Mouse (Mus musculus): ENCODE results near the gene Tgfb2. TPM values are rescaled to one million over a fixed set of nuclear protein-coding genes. Genes with fewer than 3 reads are reported as not detected.

The Tgfb2 gene
- polyA plus RNA-seq, 1 experiment from 2014 or later, result 17.2 TPM

GRCm38 (mm10) chr1:186722299-186722698 is 16.5 kb upstream of the Tgfb2 start:
- Histone ChIP-seq H3K4me3 (ENCODE audit: low read depth, low read length) (no peak overlapping the region), H3K4me1 (replicated peaks; ENCODE audit: control insufficient read depth, insufficient read depth, low read length) (no peaks in the 10 kb centered on the region), H3K36me3 (ENCODE audit: control insufficient read depth, insufficient read depth, low read length) (no peaks in the 10 kb centered on the region), H3K9ac (ENCODE audit: low read length) (no peak overlapping the region), H3K27me3 (ENCODE audit: control insufficient read depth, insufficient read depth, low read length) (no peaks in the 10 kb centered on the region), H3K4me2 (ENCODE audit: low read depth, low read length, severe bottlenecking) (no peak overlapping the region), H3K9me3 (ENCODE audit: control insufficient read depth, low read length) (no peaks in the 10 kb centered on the region), H3K27ac (ENCODE audit: low read depth, low read length) (no peak overlapping the region)
- 82% methylated on average over 9 of the region's 9 CpGs for WGBS
- ATAC-seq (replicated peaks; ENCODE audit: low FRiP score) (peak; percentile 53; the same call in 1 of the 2 replicates), DNase-seq (ENCODE audit: low spot score) (no peak)

DNA sequence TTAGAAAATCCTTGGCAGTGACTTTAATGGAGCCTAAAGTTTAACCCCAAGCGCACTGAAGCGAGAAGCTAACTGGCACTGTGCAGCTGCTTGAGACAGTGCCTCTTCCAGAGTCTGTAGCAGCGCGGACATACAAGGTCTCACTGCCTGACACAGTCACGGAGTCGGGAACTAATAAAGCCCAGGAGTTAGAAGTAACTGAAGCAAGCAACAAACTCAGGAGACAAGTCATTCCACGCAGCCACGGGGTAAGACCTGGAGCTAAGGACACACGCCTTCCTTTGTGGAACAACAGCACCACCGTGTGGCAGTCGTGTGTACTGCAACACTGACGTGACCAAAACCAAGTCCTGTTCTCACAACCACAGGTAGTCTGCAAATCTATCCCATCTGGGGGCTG is 16.1 kb upstream of the Tgfb2 start:
- H3K9ac ChIP-seq (ENCODE audit: low read length), result no peak overlapping the region
- WGBS, result 40% methylated on average over 12 of the region's 12 CpGs
- no peak overlapping the region for H3K4me2 ChIP-seq (ENCODE audit: low read depth, low read length, severe bottlenecking)
- no peak overlapping the region for H3K27ac ChIP-seq (ENCODE audit: low read depth, low read length)
- H3K36me3 ChIP-seq (ENCODE audit: control insufficient read depth, insufficient read depth, low read length), result no peaks in the 10 kb centered on the region
- no peak overlapping the region for H3K4me3 ChIP-seq (ENCODE audit: low read depth, low read length)
- no peaks in the 10 kb centered on the region for H3K9me3 ChIP-seq (ENCODE audit: control insufficient read depth, low read length)
- no peaks in the 10 kb centered on the region for H3K4me1 ChIP-seq (replicated peaks; ENCODE audit: control insufficient read depth, insufficient read depth, low read length)
- DNase-seq (ENCODE audit: low spot score) (peak; percentile 91), ATAC-seq (replicated peaks; ENCODE audit: low FRiP score) (peak; percentile 67)
- no peaks in the 10 kb centered on the region for H3K27me3 ChIP-seq (ENCODE audit: control insufficient read depth, insufficient read depth, low read length)

DNA sequence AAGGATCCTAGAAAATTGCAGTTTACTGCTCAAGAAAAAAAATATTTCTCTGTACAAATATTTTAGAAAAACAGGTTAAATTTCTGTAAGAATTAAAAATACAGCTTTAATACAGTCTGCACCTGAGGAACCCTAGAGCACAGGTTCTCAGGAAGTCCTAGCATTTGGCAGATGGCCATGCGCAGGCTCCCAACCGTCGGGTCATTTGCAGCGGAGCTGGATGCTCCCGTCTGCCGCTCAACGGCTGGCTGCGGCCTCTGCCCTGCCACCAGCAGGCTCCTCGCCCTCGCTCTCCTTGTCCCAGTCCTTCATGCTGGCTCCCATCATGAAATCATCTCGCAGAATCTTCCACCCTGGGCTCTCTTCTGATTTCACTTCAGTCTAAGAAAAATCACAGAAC is 15.4 kb upstream of the Tgfb2 start:
- Histone ChIP-seq H3K4me2 (ENCODE audit: low read depth, low read length, severe bottlenecking) (no peak overlapping the region), H3K27me3 (ENCODE audit: control insufficient read depth, insufficient read depth, low read length) (no peaks in the 10 kb centered on the region), H3K27ac (ENCODE audit: low read depth, low read length) (no peak overlapping the region), H3K9ac (ENCODE audit: low read length) (no peak overlapping the region), H3K4me1 (replicated peaks; ENCODE audit: control insufficient read depth, insufficient read depth, low read length) (no peaks in the 10 kb centered on the region), H3K4me3 (ENCODE audit: low read depth, low read length) (no peak overlapping the region), H3K9me3 (ENCODE audit: control insufficient read depth, low read length) (no peaks in the 10 kb centered on the region), H3K36me3 (ENCODE audit: control insufficient read depth, insufficient read depth, low read length) (no peaks in the 10 kb centered on the region)
- WGBS, result 93% methylated on average over 11 of the region's 11 CpGs
- no peak for DNase-seq (ENCODE audit: low spot score)
- no peak for ATAC-seq (replicated peaks; ENCODE audit: low FRiP score)

GRCm38 (mm10) chr1:186719708-186720107 is 13.9 kb upstream of the Tgfb2 start:
- H3K27me3 ChIP-seq (ENCODE audit: control insufficient read depth, insufficient read depth, low read length), result no peaks in the 10 kb centered on the region
- no peaks in the 10 kb centered on the region for H3K36me3 ChIP-seq (ENCODE audit: control insufficient read depth, insufficient read depth, low read length)
- no peak overlapping the region for H3K9ac ChIP-seq (ENCODE audit: low read length)
- 93% methylated on average over 9 of the region's 9 CpGs for WGBS
- no peak overlapping the region for H3K4me3 ChIP-seq (ENCODE audit: low read depth, low read length)
- H3K9me3 ChIP-seq (ENCODE audit: control insufficient read depth, low read length), result no peaks in the 10 kb centered on the region
- H3K27ac ChIP-seq (ENCODE audit: low read depth, low read length), result no peak overlapping the region
- H3K4me2 ChIP-seq (ENCODE audit: low read depth, low read length, severe bottlenecking), result no peak overlapping the region
- H3K4me1 ChIP-seq (replicated peaks; ENCODE audit: control insufficient read depth, insufficient read depth, low read length), result no peaks in the 10 kb centered on the region
- no peak for DNase-seq (ENCODE audit: low spot score)
- ATAC-seq (replicated peaks; ENCODE audit: low FRiP score), result no peak

DNA sequence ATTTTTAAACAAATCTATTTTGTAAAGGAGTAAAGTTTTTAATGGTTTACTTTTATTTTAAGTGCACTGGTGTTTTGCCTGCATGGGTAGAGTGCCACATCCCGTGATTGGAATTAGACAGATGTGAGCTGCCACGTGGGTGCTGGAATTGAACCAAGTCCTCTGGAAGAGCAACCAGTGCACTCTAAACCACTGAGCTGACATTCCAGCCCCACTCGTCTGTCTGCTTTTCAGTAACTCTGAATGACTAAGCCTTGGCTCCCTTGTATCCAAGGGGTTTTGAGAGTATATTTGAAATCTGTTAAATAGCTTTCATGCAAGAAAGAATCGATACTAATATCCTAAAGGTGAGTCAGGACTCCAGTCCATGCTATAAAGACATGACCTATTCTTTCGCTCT is 13.1 kb upstream of the Tgfb2 start:
- Histone ChIP-seq H3K9ac (ENCODE audit: low read length) (no peak overlapping the region), H3K9me3 (ENCODE audit: control insufficient read depth, low read length) (no peaks in the 10 kb centered on the region), H3K4me2 (ENCODE audit: low read depth, low read length, severe bottlenecking) (no peak overlapping the region), H3K4me3 (ENCODE audit: low read depth, low read length) (no peak overlapping the region), H3K27me3 (ENCODE audit: control insufficient read depth, insufficient read depth, low read length) (no peaks in the 10 kb centered on the region), H3K36me3 (ENCODE audit: control insufficient read depth, insufficient read depth, low read length) (no peaks in the 10 kb centered on the region), H3K4me1 (replicated peaks; ENCODE audit: control insufficient read depth, insufficient read depth, low read length) (no peaks in the 10 kb centered on the region), H3K27ac (ENCODE audit: low read depth, low read length) (no peak overlapping the region)
- DNase-seq (ENCODE audit: low spot score), result no peak
- ATAC-seq (replicated peaks; ENCODE audit: low FRiP score), result no peak
- 92% methylated on average over 5 of the region's 5 CpGs for WGBS

- 89% methylated on average over 17 of the region's 17 CpGs for WGBS
- no peaks in the 10 kb centered on the region for H3K9me3 ChIP-seq (ENCODE audit: control insufficient read depth, low read length)
- H3K4me2 ChIP-seq (ENCODE audit: low read depth, low read length, severe bottlenecking), result no peak overlapping the region
- DNase-seq (ENCODE audit: low spot score) (no peak), ATAC-seq (replicated peaks; ENCODE audit: low FRiP score) (no peak)
- H3K4me3 ChIP-seq (ENCODE audit: low read depth, low read length), result no peak overlapping the region
- no peaks in the 10 kb centered on the region for H3K4me1 ChIP-seq (replicated peaks; ENCODE audit: control insufficient read depth, insufficient read depth, low read length)
- no peaks in the 10 kb centered on the region for H3K27me3 ChIP-seq (ENCODE audit: control insufficient read depth, insufficient read depth, low read length)
- H3K36me3 ChIP-seq (ENCODE audit: control insufficient read depth, insufficient read depth, low read length), result no peaks in the 10 kb centered on the region
- H3K27ac ChIP-seq (ENCODE audit: low read depth, low read length), result no peak overlapping the region
- no peak overlapping the region for H3K9ac ChIP-seq (ENCODE audit: low read length)
These were observed 9.4 kb upstream of the Tgfb2 start for GRCm38 (mm10) chr1:186714980-186715896.

GRCm38 (mm10) chr1:186714215-186714614 is 8.4 kb upstream of the Tgfb2 start:
- no peak for ATAC-seq (replicated peaks; ENCODE audit: low FRiP score)

DNA sequence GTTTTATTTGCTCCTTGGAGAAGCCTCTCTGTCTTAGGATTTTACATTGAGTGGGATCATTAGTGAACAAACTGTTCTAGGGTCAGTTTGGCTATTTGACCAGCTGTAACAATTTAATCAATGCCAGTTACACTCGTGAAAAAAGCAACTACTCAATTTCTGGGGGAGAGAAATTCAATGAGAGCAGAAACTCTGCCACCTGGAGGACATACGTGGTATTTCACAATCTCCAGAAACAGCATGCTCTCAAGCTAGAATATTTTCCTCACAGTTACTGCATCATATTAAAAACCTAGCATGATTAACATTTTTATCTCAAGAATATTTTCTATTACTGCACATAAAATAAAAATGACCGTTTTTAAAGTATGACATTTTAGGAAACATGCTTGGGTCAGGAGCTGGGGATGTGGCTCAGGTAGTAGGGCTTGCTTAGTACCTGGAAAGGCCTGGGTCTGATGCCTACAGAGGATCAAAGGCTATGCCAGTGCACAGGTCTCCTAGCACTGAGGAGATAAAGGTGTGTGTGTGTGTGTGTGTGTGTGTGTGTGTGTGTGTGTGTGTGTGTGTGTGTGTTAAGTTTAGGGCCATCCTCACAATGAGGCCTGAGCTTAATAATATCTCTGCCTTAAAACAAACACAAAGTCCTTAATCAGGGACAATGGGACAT is 7.1 kb upstream of the Tgfb2 start:
- Histone ChIP-seq H3K27ac (ENCODE audit: low read depth, low read length) (no peak overlapping the region), H3K4me1 (replicated peaks; ENCODE audit: control insufficient read depth, insufficient read depth, low read length) (no peaks in the 10 kb centered on the region), H3K27me3 (ENCODE audit: control insufficient read depth, insufficient read depth, low read length) (no peaks in the 10 kb centered on the region), H3K4me3 (ENCODE audit: low read depth, low read length) (no peak overlapping the region), H3K9ac (ENCODE audit: low read length) (no peak overlapping the region), H3K36me3 (ENCODE audit: control insufficient read depth, insufficient read depth, low read length) (no peaks in the 10 kb centered on the region), H3K9me3 (ENCODE audit: control insufficient read depth, low read length) (no peaks in the 10 kb centered on the region), H3K4me2 (ENCODE audit: low read depth, low read length, severe bottlenecking) (no peak overlapping the region)
- no peak for DNase-seq (ENCODE audit: low spot score)
- 6% methylated on average over 3 of the region's 3 CpGs for WGBS
- peak; percentile 57; the same call in 1 of the 2 replicates for ATAC-seq (replicated peaks; ENCODE audit: low FRiP score)

More at GRCm38 (mm10) chr1:186714215-186714614, 8.4 kb upstream of the Tgfb2 start:
- WGBS, result 84% methylated on average over 4 of the region's 4 CpGs
- Histone ChIP-seq H3K27me3 (ENCODE audit: control insufficient read depth, insufficient read depth, low read length) (no peaks in the 10 kb centered on the region), H3K36me3 (ENCODE audit: control insufficient read depth, insufficient read depth, low read length) (no peaks in the 10 kb centered on the region), H3K4me2 (ENCODE audit: low read depth, low read length, severe bottlenecking) (no peak overlapping the region), H3K9ac (ENCODE audit: low read length) (no peak overlapping the region), H3K9me3 (ENCODE audit: control insufficient read depth, low read length) (no peaks in the 10 kb centered on the region), H3K27ac (ENCODE audit: low read depth, low read length) (no peak overlapping the region), H3K4me3 (ENCODE audit: low read depth, low read length) (no peak overlapping the region), H3K4me1 (replicated peaks; ENCODE audit: control insufficient read depth, insufficient read depth, low read length) (no peaks in the 10 kb centered on the region)
- no peak for DNase-seq (ENCODE audit: low spot score)

Data from forebrain, embryonic 11.5 days (tissue).